Mouse (Mus musculus): ENCODE results near the gene Mief1.

Mief1 gene

DNA sequence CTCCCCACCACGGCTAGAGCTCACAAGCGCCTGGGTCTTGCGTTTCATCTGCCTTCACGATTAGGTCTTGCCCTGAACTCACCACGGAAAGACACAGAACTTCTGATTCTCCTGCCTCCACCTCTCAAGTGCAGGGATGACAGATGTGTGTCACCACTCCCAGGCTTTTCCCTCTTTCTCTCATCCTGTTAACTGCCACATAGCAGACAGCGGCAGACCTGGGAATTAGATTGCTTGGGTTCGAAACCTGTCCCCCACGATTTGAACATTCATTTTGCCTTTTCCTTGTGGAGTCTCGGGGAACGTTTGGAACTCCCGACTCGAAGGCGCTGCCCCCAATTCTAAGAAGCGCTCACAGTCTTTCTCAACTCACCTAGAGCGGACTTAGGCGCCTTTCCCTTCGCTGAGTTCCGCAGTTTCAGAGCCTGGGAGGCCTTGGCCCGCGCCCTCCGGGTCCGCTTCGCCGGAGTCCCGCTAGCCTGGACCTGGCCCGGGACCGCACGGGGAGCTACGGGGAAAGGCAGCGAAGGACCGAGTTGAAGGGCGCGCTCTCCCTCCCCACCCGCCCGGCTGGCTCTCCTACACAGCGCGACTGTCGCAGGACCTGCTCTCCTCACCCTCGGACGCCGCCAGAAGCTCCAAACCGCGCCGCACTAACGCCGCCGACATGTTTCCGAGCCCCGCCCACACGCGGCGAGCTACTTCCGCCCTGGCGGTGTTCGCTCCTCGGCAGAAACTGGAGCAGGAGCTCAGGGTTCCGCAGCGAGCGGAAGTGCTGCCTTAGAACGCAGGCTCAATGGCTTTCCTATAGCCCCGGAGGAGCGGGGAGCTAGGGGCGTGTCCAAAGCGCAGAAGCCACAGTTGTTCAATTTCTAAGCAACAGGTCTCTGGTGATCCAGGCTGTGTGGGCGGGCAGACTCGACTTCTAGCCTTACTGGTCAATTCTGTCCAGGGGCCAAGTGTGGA lies 30.1 kb downstream of the Mief1 start, which contains the start of gene Rps19bp1:
TSS of gene Rps19bp1 (minus strand) at position 706 of the 966 bp plus-strand sequence.
- DNase-seq, result peak; percentile 92

DNA sequence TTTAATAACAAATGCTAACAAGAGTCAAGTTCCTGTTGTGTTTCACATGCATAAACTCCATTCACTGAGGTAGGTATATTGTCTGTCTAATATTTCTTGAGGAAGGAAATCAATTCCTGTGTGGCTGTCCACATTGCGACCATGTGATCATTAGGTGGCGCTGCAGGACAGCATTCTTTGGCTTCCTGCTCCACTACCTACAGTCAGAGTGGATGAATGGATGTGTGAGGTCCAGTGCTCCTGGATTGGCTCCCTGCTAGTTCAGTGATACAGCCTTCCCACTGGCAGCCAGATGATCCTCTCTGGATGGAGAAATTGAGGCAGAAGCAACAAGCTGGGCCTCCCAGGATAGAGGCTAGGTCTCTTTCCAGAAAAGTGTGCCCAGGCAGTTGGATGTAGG lies 32.5 kb downstream of the Mief1 start:
- DNase-seq, result peak; percentile 88

DNA sequence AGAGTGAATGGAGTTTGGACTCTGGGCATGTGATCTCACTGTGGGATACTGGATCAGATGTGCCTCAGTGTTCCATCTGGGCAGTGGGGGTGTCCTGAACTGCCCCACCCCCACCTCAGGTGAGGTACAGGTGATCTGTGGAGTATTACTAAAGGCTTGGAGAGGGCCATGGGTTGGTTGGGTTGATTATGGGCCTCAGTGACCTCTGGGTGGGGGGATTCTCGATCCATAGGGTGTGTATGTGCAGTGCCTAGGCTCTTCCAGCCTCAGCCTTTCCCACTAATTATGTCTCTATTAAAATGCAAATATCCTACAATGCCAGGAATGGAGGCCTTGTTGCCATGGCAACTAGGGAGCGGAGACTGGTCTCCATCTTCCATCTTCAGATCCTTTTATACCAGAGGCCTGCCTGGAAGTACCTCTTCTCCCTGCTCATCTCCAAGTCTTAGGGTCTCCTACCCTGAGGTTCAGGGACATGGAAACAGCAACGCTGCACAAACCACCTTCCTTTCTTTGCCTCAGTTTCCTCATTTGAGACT lies 38.1 kb downstream of the Mief1 start:
- DNase-seq, result no peak

DNA sequence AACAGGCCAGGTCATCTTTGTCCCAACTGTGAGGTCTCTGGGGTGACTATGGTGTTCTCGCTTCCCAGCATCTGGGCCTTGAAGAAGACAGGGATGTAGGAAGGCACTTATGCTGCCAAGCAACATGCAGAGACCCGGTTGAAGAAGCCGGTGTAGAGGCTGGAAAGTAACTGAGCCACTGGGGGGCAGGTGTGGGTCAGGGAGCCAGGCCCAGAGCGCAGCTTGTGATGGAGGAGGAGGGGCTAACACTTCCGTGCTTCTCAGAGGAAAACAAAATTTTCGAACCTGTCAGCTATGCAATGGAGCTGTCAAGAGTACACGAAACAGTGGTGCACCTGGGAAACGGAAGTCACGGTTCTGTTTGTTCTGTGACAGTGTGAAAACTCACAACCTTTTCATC lies 43.3 kb downstream of the Mief1 start:
- no peak for DNase-seq

DNA sequence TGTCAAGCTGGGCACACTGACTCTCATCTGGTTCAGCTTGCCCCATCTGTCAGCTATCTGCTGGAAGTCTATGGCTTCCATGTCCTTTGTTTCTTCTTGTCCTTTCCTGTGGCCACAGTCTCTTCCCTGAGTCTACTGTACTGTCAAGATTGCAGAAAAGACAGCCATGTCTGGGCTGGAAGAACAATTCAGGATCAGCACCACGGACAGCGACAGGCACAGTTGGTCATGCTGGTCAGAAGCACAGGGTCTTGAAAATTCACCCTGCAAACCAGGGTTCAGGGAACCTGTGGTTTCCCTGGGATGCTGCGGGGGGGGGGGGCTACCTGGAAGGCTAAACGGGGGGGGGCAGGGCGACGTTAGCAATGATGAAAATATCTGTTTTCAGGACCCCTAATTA lies 43.8 kb downstream of the Mief1 start:
- peak; percentile 78 for DNase-seq

DNA sequence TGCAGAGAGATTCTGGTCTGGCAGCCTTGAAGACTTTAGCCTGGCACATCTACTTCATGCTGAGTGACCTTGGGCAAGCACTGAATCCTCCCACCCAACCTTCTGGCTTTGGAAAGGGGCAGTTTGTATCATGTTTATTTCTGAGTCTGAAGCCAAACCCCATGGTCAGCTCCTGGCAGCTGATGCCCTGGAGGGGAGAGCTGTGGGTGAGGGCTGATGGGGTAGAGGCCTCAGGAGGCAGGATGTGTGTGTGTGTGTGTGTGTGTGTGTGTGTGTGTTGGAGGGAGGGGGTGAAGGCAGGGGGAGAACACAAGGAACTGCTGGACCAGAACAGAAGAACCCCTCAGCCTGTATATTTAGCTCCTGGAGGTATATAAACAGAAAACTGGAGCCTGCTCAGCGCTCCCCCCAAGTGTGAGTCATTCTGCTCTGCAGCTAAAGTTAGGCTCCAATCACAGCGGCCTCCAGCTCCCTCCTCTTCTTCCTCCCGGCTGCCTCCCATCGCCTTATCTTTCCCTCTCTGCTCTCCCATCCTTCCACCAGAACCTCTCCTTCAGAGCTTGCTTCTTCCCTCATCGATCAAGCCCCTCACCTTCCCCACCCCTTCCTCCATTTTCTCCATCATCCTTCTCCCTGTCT lies 44.4 kb downstream of the Mief1 start:
- DNase-seq, result no peak

DNA sequence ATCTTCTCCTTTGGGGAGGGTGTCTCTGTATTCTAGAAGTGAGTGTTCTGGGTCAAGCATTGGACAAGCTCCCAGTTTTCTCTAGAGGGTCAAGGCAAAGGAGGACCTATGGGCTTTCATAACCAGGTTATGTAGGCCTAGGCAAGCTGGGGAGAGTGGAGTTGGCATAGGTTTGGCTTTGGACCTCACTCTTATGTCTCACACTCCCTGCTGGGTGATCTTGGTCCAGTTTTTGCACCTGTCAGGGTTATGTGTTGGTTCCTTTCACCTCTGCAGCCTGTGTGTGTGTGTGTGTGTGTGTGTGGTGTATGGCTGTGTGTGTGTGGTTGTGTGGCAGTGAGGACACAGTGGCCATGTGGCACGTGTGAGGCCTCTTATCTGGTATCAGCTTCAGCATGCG lies 45.2 kb downstream of the Mief1 start:
- no peak for DNase-seq

DNA sequence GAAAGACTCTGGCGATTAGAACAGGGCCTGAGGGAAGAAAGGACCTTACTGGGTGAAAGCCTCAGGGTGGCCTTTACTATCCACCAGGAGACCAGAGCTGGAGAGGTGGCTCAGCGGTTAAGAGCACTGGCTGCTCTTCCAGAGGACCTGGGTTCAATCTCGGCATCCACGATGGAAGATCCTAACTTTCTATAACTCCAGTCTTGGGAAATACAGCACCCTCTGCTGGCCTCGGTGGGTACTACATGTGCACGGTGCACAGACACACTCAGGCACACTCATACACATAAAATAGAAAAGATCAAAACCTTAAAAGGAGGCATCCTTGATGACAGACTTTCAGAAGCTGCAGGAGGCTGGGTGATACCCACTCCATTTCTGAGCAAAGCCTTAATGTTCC lies 46.8 kb downstream of the Mief1 start:
- no peak for DNase-seq

DNA sequence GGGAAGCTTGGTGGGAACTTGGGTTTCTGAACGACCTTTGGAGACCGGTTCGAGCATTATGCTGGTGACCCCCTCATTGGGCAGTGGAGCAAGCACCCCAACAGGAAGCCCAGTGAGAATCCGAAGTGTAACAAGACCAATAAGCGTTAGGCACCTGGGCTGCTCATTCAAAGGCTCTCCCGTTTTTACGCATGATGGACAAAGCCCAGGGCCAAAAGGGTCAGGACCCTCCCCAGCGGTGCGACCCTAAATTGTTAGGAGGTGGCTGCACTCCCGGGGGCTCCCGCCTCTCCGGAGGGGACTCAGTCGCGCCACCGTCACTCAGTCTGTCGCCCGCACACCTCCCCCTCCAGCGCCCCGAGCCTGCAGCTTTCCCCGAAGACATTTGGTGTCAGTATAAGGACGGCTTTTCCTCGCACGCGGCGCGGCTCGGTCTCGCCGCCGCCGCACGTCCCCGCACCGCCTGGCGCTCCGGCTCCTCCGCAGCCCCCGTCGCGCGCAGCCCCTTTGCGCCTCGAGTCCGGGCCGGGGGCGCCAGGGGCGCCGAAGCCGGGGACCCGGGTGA lies 53.1 kb downstream of the Mief1 start, which contains the start of gene Cacna1i:
TSS of gene Cacna1i (plus strand) at position 388 of the 565 bp plus-strand sequence.
- DNase-seq, result no peak

DNA sequence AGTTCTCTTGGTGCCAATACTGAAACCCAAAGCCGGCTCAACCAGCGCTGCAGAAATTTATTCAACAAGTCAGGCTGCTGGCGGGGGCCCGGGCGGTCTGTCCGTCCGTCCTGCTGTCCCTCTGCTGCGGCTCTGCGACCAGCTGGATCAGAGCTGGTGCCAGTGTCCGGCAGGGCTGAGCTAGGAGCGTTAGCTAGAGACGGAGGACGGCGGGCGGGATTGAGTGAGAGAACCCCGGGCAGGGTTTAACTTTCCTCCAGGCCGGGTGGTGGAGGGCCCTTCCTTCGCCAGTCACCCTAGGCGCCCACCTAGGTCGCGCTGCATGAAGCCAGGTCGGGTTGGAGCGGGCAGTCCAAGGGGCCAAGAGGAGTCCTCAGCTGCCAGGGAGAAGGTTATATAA lies 54.2 kb downstream of the Mief1 start:
- no peak for DNase-seq

DNA sequence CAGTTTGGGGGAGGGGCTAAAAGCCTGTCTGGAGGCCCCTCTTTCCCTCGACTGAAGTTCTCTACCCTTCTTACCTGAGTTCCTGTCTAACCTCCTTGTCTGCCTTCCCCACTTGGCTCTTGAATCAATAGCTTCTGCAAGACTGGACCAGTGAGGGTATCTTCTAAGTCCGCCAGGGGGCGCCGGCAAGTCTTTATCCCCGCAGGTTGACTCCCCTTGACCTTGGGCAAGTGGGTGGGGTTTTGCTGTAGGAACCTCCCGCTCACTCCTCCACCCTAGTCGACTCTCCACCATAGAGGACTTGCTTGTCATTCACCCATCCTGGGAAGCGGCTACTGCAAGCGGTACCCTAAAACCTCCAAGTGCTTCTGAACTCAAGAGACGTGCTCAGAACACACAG lies 55.6 kb downstream of the Mief1 start:
- DNase-seq, result peak; percentile 67

DNA sequence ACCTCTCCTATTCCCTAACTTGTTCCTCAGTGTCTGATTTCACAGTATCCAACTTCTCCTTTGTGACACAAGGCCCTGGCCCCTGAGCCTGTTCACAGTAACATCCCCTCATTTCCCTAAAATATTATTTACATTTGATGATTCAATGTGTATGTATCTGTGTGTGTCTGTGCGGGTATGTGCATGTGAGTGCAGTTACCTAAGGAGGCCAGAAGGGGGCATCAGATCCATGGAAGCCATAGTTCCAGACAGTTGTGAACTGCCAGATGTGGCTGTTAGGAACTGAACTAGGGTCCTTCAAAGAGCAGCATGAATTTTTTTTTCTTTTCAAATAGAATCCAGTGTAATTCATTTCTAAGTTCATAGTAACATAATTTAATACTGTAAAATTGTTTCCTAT lies 63.3 kb downstream of the Mief1 start:
- DNase-seq, result no peak

Measured in kidney, postnatal 14 days (tissue).